Mouse (Mus musculus): ENCODE data around the gene Fat2. TPM values are rescaled to one million over a fixed set of nuclear protein-coding genes. Genes with fewer than 3 reads are reported as not detected.

The Fat2 gene
- polyA plus RNA-seq, 1 experiment, result 0.02 TPM

DNA sequence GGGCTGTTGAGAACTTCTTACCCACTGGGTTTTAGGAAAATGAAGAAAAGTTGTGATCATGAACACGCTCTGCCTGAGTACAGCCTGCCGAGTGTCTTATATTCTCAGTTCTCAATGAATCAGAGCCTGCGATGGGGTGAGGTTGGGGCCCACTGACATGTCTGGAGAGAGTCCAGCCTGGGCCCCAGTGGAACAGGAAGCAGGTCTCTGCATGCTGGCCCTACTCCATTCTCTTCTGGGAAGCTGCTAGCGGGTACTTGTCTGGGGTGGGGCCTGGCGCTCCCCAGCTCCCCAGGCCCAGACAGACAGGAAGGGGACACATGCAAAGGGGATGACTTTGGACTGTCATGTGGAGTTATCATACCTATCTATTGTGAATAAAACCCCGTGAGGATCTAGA lies 20.4 kb downstream of the Fat2 start:
- TF ChIP-seq POLR2A (IDR thresholded peaks at IDR 0.05; ENCODE audit: low read depth, low read length) (no peak), CTCF (IDR thresholded peaks at IDR 0.05; ENCODE audit: extremely low read depth, insufficient read depth, insufficient read length, insufficient replicate concordance) (no peak)
- H3K27ac ChIP-seq (ENCODE audit: insufficient read depth, low read length), result no peak overlapping the region
- no peak overlapping the region for H3K4me3 ChIP-seq (ENCODE audit: extremely low read depth, insufficient read depth, insufficient read length)
- no peaks in the 10 kb centered on the region for H3K4me1 ChIP-seq (ENCODE audit: control insufficient read depth, insufficient read depth, insufficient read length)
- 48% methylated on average over 6 of the region's 6 CpGs for WGBS
- no peaks in the 10 kb centered on the region for H3K36me3 ChIP-seq (ENCODE audit: control insufficient read depth, insufficient read depth, low read length)
- no peak for DNase-seq (ENCODE audit: low read depth in 1 of 2, low spot score in 2 of 2)
- H3K27me3 ChIP-seq (ENCODE audit: control insufficient read depth, insufficient read depth, low read length), result peaks cover 3% of the 10 kb centered on the region

- TF ChIP-seq CTCF (IDR thresholded peaks at IDR 0.05; ENCODE audit: extremely low read depth, insufficient read depth, insufficient read length, insufficient replicate concordance) (no peak), POLR2A (IDR thresholded peaks at IDR 0.05; ENCODE audit: low read depth, low read length) (no peak)
- DNase-seq (ENCODE audit: low read depth in 1 of 2, low spot score in 2 of 2), result no peak
- H3K4me1 ChIP-seq (ENCODE audit: control insufficient read depth, insufficient read depth, insufficient read length), result no peaks in the 10 kb centered on the region
- WGBS, result 55% methylated on average over 2 of the region's 2 CpGs
- H3K36me3 ChIP-seq (ENCODE audit: control insufficient read depth, insufficient read depth, low read length), result no peaks in the 10 kb centered on the region
- no peak overlapping the region for H3K27ac ChIP-seq (ENCODE audit: insufficient read depth, low read length)
- no peak overlapping the region for H3K4me3 ChIP-seq (ENCODE audit: extremely low read depth, insufficient read depth, insufficient read length)
- peaks cover 3% of the 10 kb centered on the region for H3K27me3 ChIP-seq (ENCODE audit: control insufficient read depth, insufficient read depth, low read length)
Measured at GRCm38 (mm10) chr11:55314704-55315047, 21.7 kb downstream of the Fat2 start.

DNA sequence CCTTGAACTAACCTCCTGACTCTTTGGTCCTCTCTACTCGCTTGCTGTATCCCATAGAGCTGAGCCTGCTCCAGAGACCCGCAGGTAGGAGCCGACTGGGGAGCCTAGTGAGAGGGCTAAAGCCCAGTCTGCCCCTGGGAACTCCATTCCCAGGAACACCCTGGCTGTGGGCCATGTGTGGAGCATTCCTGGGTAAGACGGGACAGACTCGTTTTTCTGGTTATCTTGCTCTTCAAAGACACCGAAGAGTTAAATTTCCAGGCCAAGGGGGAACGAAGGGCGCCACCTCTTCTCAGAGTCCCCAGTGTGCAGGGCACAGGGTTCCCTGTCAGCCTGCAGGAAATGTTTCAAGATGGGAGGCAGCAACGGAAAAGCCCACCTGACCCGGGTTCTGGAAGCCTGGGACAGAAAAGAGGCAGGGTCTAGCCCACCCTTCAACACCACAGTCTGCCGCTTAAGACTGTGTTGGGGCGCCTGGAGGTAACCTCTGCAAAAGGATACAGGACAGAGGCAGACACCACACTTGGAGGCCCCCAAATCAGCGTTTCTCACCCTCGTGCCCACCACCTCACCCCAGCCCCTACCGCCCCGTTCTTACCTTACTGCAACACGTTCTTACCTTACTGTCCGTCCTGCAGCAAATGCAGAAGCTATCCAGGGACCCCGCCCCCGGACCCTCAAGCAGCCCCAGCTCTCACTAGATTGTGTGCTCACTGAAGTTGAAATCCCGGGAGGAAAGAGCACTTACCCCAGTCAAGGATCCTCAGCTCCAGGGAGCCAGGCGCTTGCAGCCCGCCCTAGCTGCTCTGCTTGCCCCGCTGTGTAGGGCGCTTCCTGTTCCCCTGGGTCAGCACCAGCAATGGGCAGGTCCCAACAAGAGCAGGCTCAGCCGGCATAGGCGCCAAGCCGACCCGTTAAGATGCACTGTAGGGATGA lies 22.3 kb downstream of the Fat2 start:
- WGBS, result 42% methylated on average over 29 of the region's 29 CpGs
- Histone ChIP-seq H3K27ac (ENCODE audit: insufficient read depth, low read length) (no peak overlapping the region), H3K4me1 (ENCODE audit: control insufficient read depth, insufficient read depth, insufficient read length) (no peaks in the 10 kb centered on the region), H3K36me3 (ENCODE audit: control insufficient read depth, insufficient read depth, low read length) (no peaks in the 10 kb centered on the region), H3K27me3 (ENCODE audit: control insufficient read depth, insufficient read depth, low read length) (peaks cover 3% of the 10 kb centered on the region), H3K4me3 (ENCODE audit: extremely low read depth, insufficient read depth, insufficient read length) (no peak overlapping the region)
- TF ChIP-seq POLR2A (IDR thresholded peaks at IDR 0.05; ENCODE audit: low read depth, low read length) (no peak), CTCF (IDR thresholded peaks at IDR 0.05; ENCODE audit: extremely low read depth, insufficient read depth, insufficient read length, insufficient replicate concordance) (no peak)
- DNase-seq (ENCODE audit: low read depth in 1 of 2, low spot score in 2 of 2), result no peak

DNA sequence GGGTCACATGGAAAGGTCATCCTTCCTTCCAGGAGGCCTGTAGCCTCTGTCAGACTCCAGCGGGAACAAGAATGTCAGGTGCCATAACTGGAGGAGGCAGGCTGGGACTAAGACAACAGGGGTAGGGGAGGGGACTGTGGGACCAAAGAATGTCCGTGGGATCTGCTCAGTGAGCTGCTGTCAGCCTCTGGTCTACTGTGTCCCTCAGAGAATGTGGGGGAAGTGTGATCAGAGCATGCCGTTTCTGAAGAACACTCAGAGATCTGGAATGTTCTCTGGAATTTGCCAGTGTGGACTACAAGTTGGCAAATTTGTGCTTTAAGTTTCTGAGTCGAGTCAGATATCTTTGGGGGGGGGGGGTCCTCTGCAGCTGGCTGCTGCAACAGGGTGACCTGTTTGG lies 34.0 kb downstream of the Fat2 start:
- 81% methylated on average over 4 of the region's 4 CpGs for WGBS
- no peak overlapping the region for H3K4me3 ChIP-seq (ENCODE audit: extremely low read depth, insufficient read depth, insufficient read length)
- DNase-seq (ENCODE audit: low read depth in 1 of 2, low spot score in 2 of 2), result no peak
- no peaks in the 10 kb centered on the region for H3K36me3 ChIP-seq (ENCODE audit: control insufficient read depth, insufficient read depth, low read length)
- no peaks in the 10 kb centered on the region for H3K4me1 ChIP-seq (ENCODE audit: control insufficient read depth, insufficient read depth, insufficient read length)
- H3K27me3 ChIP-seq (ENCODE audit: control insufficient read depth, insufficient read depth, low read length), result no peaks in the 10 kb centered on the region
- TF ChIP-seq POLR2A (IDR thresholded peaks at IDR 0.05; ENCODE audit: low read depth, low read length) (no peak), CTCF (IDR thresholded peaks at IDR 0.05; ENCODE audit: extremely low read depth, insufficient read depth, insufficient read length, insufficient replicate concordance) (no peak)
- no peak overlapping the region for H3K27ac ChIP-seq (ENCODE audit: insufficient read depth, low read length)

DNA sequence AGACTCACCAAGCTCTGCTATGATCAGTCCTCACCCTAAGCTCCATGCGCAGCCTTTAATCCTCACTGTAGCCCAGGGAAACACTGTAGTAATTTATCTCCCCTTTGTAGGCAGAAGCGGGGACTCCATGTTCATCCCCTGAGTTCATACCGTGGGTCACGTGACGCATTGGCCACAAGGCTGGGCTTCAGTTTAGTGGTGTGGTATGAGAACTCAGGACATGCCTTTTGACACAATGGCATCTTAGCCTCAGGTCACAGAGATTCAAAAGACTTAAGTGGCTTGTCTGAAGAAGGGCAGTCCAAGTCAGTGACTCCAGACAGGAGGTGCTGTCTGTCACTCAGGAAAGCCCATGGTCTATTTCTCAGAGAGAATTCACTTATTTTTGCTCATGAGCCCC lies 43.2 kb downstream of the Fat2 start:
- no peaks in the 10 kb centered on the region for H3K36me3 ChIP-seq (ENCODE audit: control insufficient read depth, insufficient read depth, low read length)
- 95% methylated on average over 5 of the region's 5 CpGs for WGBS
- TF ChIP-seq CTCF (IDR thresholded peaks at IDR 0.05; ENCODE audit: extremely low read depth, insufficient read depth, insufficient read length, insufficient replicate concordance), result no peak
- TF ChIP-seq POLR2A (IDR thresholded peaks at IDR 0.05; ENCODE audit: low read depth, low read length), result no peak
- no peak overlapping the region for H3K27ac ChIP-seq (ENCODE audit: insufficient read depth, low read length)
- H3K4me3 ChIP-seq (ENCODE audit: extremely low read depth, insufficient read depth, insufficient read length), result no peak overlapping the region
- no peak for DNase-seq (ENCODE audit: low read depth in 1 of 2, low spot score in 2 of 2)
- H3K27me3 ChIP-seq (ENCODE audit: control insufficient read depth, insufficient read depth, low read length), result no peaks in the 10 kb centered on the region
- H3K4me1 ChIP-seq (ENCODE audit: control insufficient read depth, insufficient read depth, insufficient read length), result no peaks in the 10 kb centered on the region

GRCm38 (mm10) chr11:55291901-55292300 lies 44.5 kb downstream of the Fat2 start:
- H3K4me1 ChIP-seq (ENCODE audit: control insufficient read depth, insufficient read depth, insufficient read length), result no peaks in the 10 kb centered on the region
- no peak for TF ChIP-seq CTCF (IDR thresholded peaks at IDR 0.05; ENCODE audit: extremely low read depth, insufficient read depth, insufficient read length, insufficient replicate concordance)
- TF ChIP-seq POLR2A (IDR thresholded peaks at IDR 0.05; ENCODE audit: low read depth, low read length), result no peak
- H3K36me3 ChIP-seq (ENCODE audit: control insufficient read depth, insufficient read depth, low read length), result no peaks in the 10 kb centered on the region
- DNase-seq (ENCODE audit: low read depth in 1 of 2, low spot score in 2 of 2), result no peak
- no peak overlapping the region for H3K4me3 ChIP-seq (ENCODE audit: extremely low read depth, insufficient read depth, insufficient read length)
- H3K27me3 ChIP-seq (ENCODE audit: control insufficient read depth, insufficient read depth, low read length), result no peaks in the 10 kb centered on the region
- no peak overlapping the region for H3K27ac ChIP-seq (ENCODE audit: insufficient read depth, low read length)
- 92% methylated on average over 7 of the region's 7 CpGs for WGBS

DNA sequence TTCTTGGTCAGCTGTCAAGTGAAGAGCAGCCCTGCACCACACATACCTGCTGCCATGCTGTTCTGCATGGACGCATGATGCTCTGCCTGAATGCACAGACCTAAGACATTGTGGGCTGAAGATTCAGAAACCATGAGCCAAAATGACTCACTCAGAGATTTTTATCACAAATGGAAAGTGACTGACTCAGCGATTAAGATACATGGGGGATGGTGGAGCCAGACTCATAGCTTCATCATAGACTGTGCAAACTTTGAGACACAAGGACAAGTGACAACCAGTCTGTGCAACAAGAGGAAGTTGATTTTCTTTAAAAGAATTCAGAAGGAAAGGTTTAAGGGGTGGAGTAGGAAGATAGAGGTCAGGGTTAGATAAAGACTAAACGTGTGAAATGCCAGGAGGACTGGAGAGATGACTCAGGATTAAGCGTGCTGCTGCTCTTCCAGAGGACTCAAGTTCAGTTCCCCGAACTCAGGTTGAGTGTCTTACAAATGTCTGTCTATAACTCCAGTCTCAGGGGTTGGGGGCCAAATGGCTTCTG lies 46.4 kb downstream of the Fat2 start:
- H3K4me3 ChIP-seq (ENCODE audit: extremely low read depth, insufficient read depth, insufficient read length), result no peak overlapping the region
- no peak for DNase-seq (ENCODE audit: low read depth in 1 of 2, low spot score in 2 of 2)
- no peak overlapping the region for H3K27ac ChIP-seq (ENCODE audit: insufficient read depth, low read length)
- TF ChIP-seq POLR2A (IDR thresholded peaks at IDR 0.05; ENCODE audit: low read depth, low read length), result no peak
- no peak for TF ChIP-seq CTCF (IDR thresholded peaks at IDR 0.05; ENCODE audit: extremely low read depth, insufficient read depth, insufficient read length, insufficient replicate concordance)
- WGBS, result 64% methylated on average over 5 of the region's 5 CpGs
- no peaks in the 10 kb centered on the region for H3K4me1 ChIP-seq (ENCODE audit: control insufficient read depth, insufficient read depth, insufficient read length)
- no peaks in the 10 kb centered on the region for H3K27me3 ChIP-seq (ENCODE audit: control insufficient read depth, insufficient read depth, low read length)
- H3K36me3 ChIP-seq (ENCODE audit: control insufficient read depth, insufficient read depth, low read length), result no peaks in the 10 kb centered on the region

All from spleen, adult 2 months (tissue).